Mouse (Mus musculus) adrenal gland, postnatal 14 days (tissue): ENCODE measurements at regions not wholly inside any gene's neighbourhood (a gene's known extent, or its start where the extent isn't known, plus 50 kb on each side); places are given as distances from the start of the nearest gene placed in this dataset.

ENCODE experiments used
- DNase-seq: peaks from one replicate; pipeline ENCODE4 v3.0.0; 2021; ENCODE audit warnings: mixed read lengths

GRCm38 (mm10) chr3:19367761-19368160 is 260.7 kb downstream of the 1700064H15Rik start:
- no peak for DNase-seq
